Mouse (Mus musculus) forebrain, embryonic 12.5 days (tissue): Measurements from ENCODE around the gene Zbtb45. TPM values are rescaled to one million over a fixed set of nuclear protein-coding genes. Genes with fewer than 3 reads are reported as not detected.

ENCODE experiments used
- ATAC-seq: fragments of 200-750 bp; cut with Nextera tagmentation; 2 replicates; pipeline ENCODE4 v1.8.0; 2017; ENCODE audit warnings: moderate TSS enrichment; ENCODE audit not compliant: low FRiP score
- H3K27ac ChIP-seq: fragments of 300-500 bp; sonication (generic); 2 replicates; pipeline ENCODE4 v1.5.1; 2016; ENCODE audit warnings: mild to moderate bottlenecking
- H3K27me3 ChIP-seq: fragments of 300-500 bp; sonication (generic); 2 replicates; pipeline ENCODE4 v1.6.1; 2016; ENCODE audit warnings: mild to moderate bottlenecking
- H3K36me3 ChIP-seq: fragments of 300-500 bp; sonication (generic); replicated peaks from 2 replicates; pipeline ENCODE4 v1.6.1; 2016; ENCODE audit warnings: mild to moderate bottlenecking
- H3K4me1 ChIP-seq: fragments of 300-500 bp; sonication (generic); 2 replicates; pipeline ENCODE4 v1.6.1; 2016
- H3K4me2 ChIP-seq: fragments of 300-500 bp; sonication (generic); 2 replicates; pipeline ENCODE4 v1.6.1; 2016; ENCODE audit warnings: mild to moderate bottlenecking, moderate library complexity
- H3K4me3 ChIP-seq: fragments of 300-500 bp; sonication (generic); replicated peaks from 2 replicates; pipeline ENCODE4 v1.5.1; 2016; ENCODE audit warnings: mild to moderate bottlenecking
- H3K9ac ChIP-seq: fragments of 300-500 bp; sonication (generic); 2 replicates; pipeline ENCODE4 v1.6.1; 2016; ENCODE audit warnings: mild to moderate bottlenecking
- H3K9me3 ChIP-seq: fragments of 300-500 bp; sonication (generic); 2 replicates; pipeline ENCODE4 v1.6.1; 2016
- WGBS: fragments of 180-500 bp; shearing (Covaris S2); methylation state at CpG from one replicate; pipeline ENCODE4 v1.1.7; 2016; 5-methylcytosine and 5-hydroxymethylcytosine counted together
- polyA plus RNA-seq: library from polyadenylated mRNA; unstranded; fragments of >200 nt; fragmentation: Nextera tagmentation; extraction: Ambion mirVana; gene quantifications from 2 replicates; pipeline ENCODE4 v1.2.1, GENCODE M21; 2016

Gene Zbtb45
- polyA plus RNA-seq, 1 experiment from 2014 or later, result 34.9 TPM

GRCm38 (mm10) chr7:12986906-12987305, 22.9 kb downstream of the Zbtb45 start:
- no peak overlapping the region for H3K4me2 ChIP-seq
- 85% methylated on average over 8 of the region's 8 CpGs for WGBS
- 0 out of 2 replicates have a peak, but pooled peaks cover 5% of the 10 kb centered on the region for H3K36me3 ChIP-seq
- no peak for ATAC-seq
- no peak overlapping the region for H3K4me3 ChIP-seq
- no peaks in the 10 kb centered on the region for H3K4me1 ChIP-seq
- no peak overlapping the region for H3K27ac ChIP-seq
- H3K9me3 ChIP-seq, result no peaks in the 10 kb centered on the region
- no peaks in the 10 kb centered on the region for H3K27me3 ChIP-seq
- H3K9ac ChIP-seq, result no peak overlapping the region

GRCm38 (mm10) chr7:12985724-12986123, 24.1 kb downstream of the Zbtb45 start:
- Histone ChIP-seq H3K4me2 (no peak overlapping the region), H3K36me3 (0 out of 2 replicates have a peak, but pooled peaks cover 5% of the 10 kb centered on the region), H3K9ac (no peak overlapping the region), H3K4me1 (no peaks in the 10 kb centered on the region), H3K9me3 (no peaks in the 10 kb centered on the region), H3K27me3 (no peaks in the 10 kb centered on the region), H3K4me3 (no peak overlapping the region), H3K27ac (no peak overlapping the region)
- 80% methylated on average over 1 of the region's 1 CpGs for WGBS
- no peak for ATAC-seq

- Histone ChIP-seq H3K4me1 (peaks cover 16% of the 10 kb centered on the region), H3K4me3 (no peak overlapping the region), H3K27ac (no peak overlapping the region), H3K9me3 (no peaks in the 10 kb centered on the region), H3K9ac (no peak overlapping the region), H3K27me3 (no peaks in the 10 kb centered on the region), H3K4me2 (no peak overlapping the region), H3K36me3 (0 out of 2 replicates have a peak, but pooled peaks cover 5% of the 10 kb centered on the region)
- ATAC-seq, result no peak
- WGBS, result 91% methylated on average over 7 of the region's 7 CpGs
Measured at GRCm38 (mm10) chr7:12980291-12980690, 29.5 kb downstream of the Zbtb45 start.

- Histone ChIP-seq H3K27me3 (no peaks in the 10 kb centered on the region), H3K4me2 (no peak overlapping the region), H3K9ac (no peak overlapping the region), H3K4me1 (peaks cover 16% of the 10 kb centered on the region), H3K4me3 (no peak overlapping the region), H3K9me3 (no peaks in the 10 kb centered on the region), H3K27ac (no peak overlapping the region), H3K36me3 (0 out of 2 replicates have a peak, but pooled peaks cover 5% of the 10 kb centered on the region)
- WGBS, result 76% methylated on average over 6 of the region's 6 CpGs
- no peak for ATAC-seq
Measured at GRCm38 (mm10) chr7:12979776-12980175, 30.1 kb downstream of the Zbtb45 start.

- Histone ChIP-seq H3K4me2 (peak overlapping the region; percentile 66), H3K27me3 (no peaks in the 10 kb centered on the region), H3K27ac (no peak overlapping the region), H3K4me3 (peak overlapping the region; percentile 63), H3K4me1 (peaks cover 16% of the 10 kb centered on the region), H3K36me3 (0 out of 2 replicates have a peak, but pooled peaks cover 5% of the 10 kb centered on the region), H3K9ac (peak overlapping the region; percentile 65; the same call in 1 of the 2 replicates), H3K9me3 (no peaks in the 10 kb centered on the region)
- ATAC-seq, result no peak
- WGBS, result 92% methylated on average over 18 of the region's 18 CpGs
Measured at GRCm38 (mm10) chr7:12978931-12979722, 30.7 kb downstream of the Zbtb45 start.

GRCm38 (mm10) chr7:12977682-12978389, 32.0 kb downstream of the Zbtb45 start, which contains the start of gene Zfp446:
Gene Zfp446, plus strand, starts transcription at chr7:12977848.
- Histone ChIP-seq H3K27me3 (no peaks in the 10 kb centered on the region), H3K9me3 (no peaks in the 10 kb centered on the region), H3K27ac (peak within 1 kb of the TSS; percentile 92), H3K4me2 (peak within 1 kb of the TSS; percentile 66), H3K4me3 (peak within 1 kb of the TSS; percentile 63), H3K36me3 (0 out of 2 replicates have a peak, but pooled peaks cover 5% of the 10 kb centered on the region), H3K9ac (peak within 1 kb of the TSS; percentile 65), H3K4me1 (peaks cover 16% of the 10 kb centered on the region)
- ATAC-seq, result peak; percentile 99
- under 1% methylated on average over 49 of the region's 49 CpGs for WGBS

GRCm38 (mm10) chr7:12970906-12971305, 38.9 kb downstream of the Zbtb45 start:
- ATAC-seq, result no peak
- 95% methylated on average over 25 of the region's 25 CpGs for WGBS
- Histone ChIP-seq H3K27ac (no peak overlapping the region), H3K27me3 (no peaks in the 10 kb centered on the region), H3K9ac (no peak overlapping the region), H3K4me1 (peaks cover 17% of the 10 kb centered on the region), H3K36me3 (peaks cover 43% of the 10 kb centered on the region), H3K4me3 (no peak overlapping the region), H3K4me2 (no peak overlapping the region), H3K9me3 (no peaks in the 10 kb centered on the region)

- peaks cover 28% of the 10 kb centered on the region for H3K36me3 ChIP-seq
- peak overlapping the region; percentile 90 for H3K27ac ChIP-seq
- H3K9ac ChIP-seq, result peak overlapping the region; percentile 92
- peak overlapping the region; percentile 90 for H3K4me2 ChIP-seq
- 1% methylated on average over 29 of the region's 29 CpGs for WGBS
- H3K4me3 ChIP-seq, result peak overlapping the region; percentile 68
- H3K4me1 ChIP-seq, result peaks cover 28% of the 10 kb centered on the region
- no peaks in the 10 kb centered on the region for H3K9me3 ChIP-seq
- no peaks in the 10 kb centered on the region for H3K27me3 ChIP-seq
- ATAC-seq, result peak; percentile 57
Measured at GRCm38 (mm10) chr7:12966104-12966845, 43.6 kb downstream of the Zbtb45 start.

- Histone ChIP-seq H3K4me2 (peak within 1 kb of the TSS; percentile 90), H3K4me3 (peak within 1 kb of the TSS; percentile 68), H3K36me3 (peaks cover 22% of the 10 kb centered on the region), H3K9ac (peak within 1 kb of the TSS; percentile 92), H3K27ac (peak within 1 kb of the TSS; percentile 90), H3K27me3 (no peaks in the 10 kb centered on the region), H3K9me3 (no peaks in the 10 kb centered on the region), H3K4me1 (peaks cover 30% of the 10 kb centered on the region)
- under 1% methylated on average over 23 of the region's 23 CpGs for WGBS
- peak; percentile 95 for ATAC-seq
Measured at GRCm38 (mm10) chr7:12965678-12966091, 44.1 kb downstream of the Zbtb45 start, which contains the start of gene Zfp324. Gene Zfp324, plus strand, starts transcription at chr7:12965838.

GRCm38 (mm10) chr7:12961511-12962141, 48.2 kb downstream of the Zbtb45 start:
- peak overlapping the region; percentile 61 for H3K4me2 ChIP-seq
- 4% methylated on average over 29 of the region's 29 CpGs for WGBS
- no peaks in the 10 kb centered on the region for H3K9me3 ChIP-seq
- H3K4me3 ChIP-seq, result peak overlapping the region; percentile 39
- H3K9ac ChIP-seq, result peak overlapping the region; percentile 56
- peaks cover 18% of the 10 kb centered on the region for H3K4me1 ChIP-seq
- ATAC-seq, result peak; percentile 76
- H3K27ac ChIP-seq, result peak overlapping the region; percentile 78
- H3K27me3 ChIP-seq, result no peaks in the 10 kb centered on the region
- no peaks in the 10 kb centered on the region for H3K36me3 ChIP-seq

- Histone ChIP-seq H3K4me3 (no peak overlapping the region), H3K27me3 (no peaks in the 10 kb centered on the region), H3K4me2 (no peak overlapping the region), H3K9me3 (no peaks in the 10 kb centered on the region), H3K36me3 (no peaks in the 10 kb centered on the region), H3K4me1 (peaks cover 6% of the 10 kb centered on the region; the same call in 1 of the 2 replicates), H3K27ac (no peak overlapping the region), H3K9ac (no peak overlapping the region)
- 12% methylated on average over 4 of the region's 4 CpGs for WGBS
- ATAC-seq, result no peak
Measured at GRCm38 (mm10) chr7:12959718-12960117, 50.1 kb downstream of the Zbtb45 start.
